Mouse (Mus musculus): Measurements from ENCODE around the gene Hipk3. TPM values are rescaled to one million over a fixed set of nuclear protein-coding genes. Genes with fewer than 3 reads are reported as not detected.

Gene Hipk3
- total and polyA plus RNA-seq, 3 experiments = 12.2 to 69.2 (median 49.7) TPM

GRCm38 (mm10) chr2:104389231-104389630 lies 105.0 kb downstream of the Hipk3 start:
- ATAC-seq (ENCODE audit: extremely low read depth, insufficient number of reproducible peaks, low FRiP score, poor library complexity, severe bottlenecking) = no peak
- TF ChIP-seq TAL1 (conservative IDR thresholded peaks at IDR 0.05; ENCODE audit: low read depth, low read length) (no peak), GATA1 (IDR thresholded peaks at IDR 0.05; ENCODE audit: borderline replicate concordance, low read length) (no peak), POLR2AphosphoS5 (IDR thresholded peaks at IDR 0.05; ENCODE audit: insufficient replicate concordance, low read depth, low read length) (no peak), GATA2 (IDR thresholded peaks at IDR 0.05; ENCODE audit: borderline replicate concordance, low read depth, low read length) (no peak), CTCF (IDR thresholded peaks at IDR 0.05; ENCODE audit: low read depth, low read length) (no peak)
- H3K4me3 ChIP-seq (ENCODE audit: low read depth, low read length) = no peak overlapping the region
- peaks cover 5% of the 10 kb centered on the region for H3K27me3 ChIP-seq (ENCODE audit: insufficient read depth, low read length)
- H3K36me3 ChIP-seq (replicated peaks) = no peaks in the 10 kb centered on the region
- no peak for DNase-seq (ENCODE audit: low spot score)
- H3K9me3 ChIP-seq (replicated peaks) = no peaks in the 10 kb centered on the region
- H3K4me1 ChIP-seq (ENCODE audit: insufficient read depth, low read depth, low read length) = no peaks in the 10 kb centered on the region

- Histone ChIP-seq H3K4me1 (ENCODE audit: insufficient read depth, low read depth, low read length) (no peaks in the 10 kb centered on the region), H3K4me3 (ENCODE audit: low read depth, low read length) (no peak overlapping the region), H3K27me3 (ENCODE audit: insufficient read depth, low read length) (peaks cover 3% of the 10 kb centered on the region; the same call in 1 of the 2 replicates), H3K9me3 (replicated peaks) (no peaks in the 10 kb centered on the region), H3K36me3 (replicated peaks) (no peaks in the 10 kb centered on the region)
- ATAC-seq (ENCODE audit: extremely low read depth, insufficient number of reproducible peaks, low FRiP score, poor library complexity, severe bottlenecking) = no peak
- no peak for TF ChIP-seq GATA2 (IDR thresholded peaks at IDR 0.05; ENCODE audit: borderline replicate concordance, low read depth, low read length)
- TF ChIP-seq POLR2AphosphoS5 (IDR thresholded peaks at IDR 0.05; ENCODE audit: insufficient replicate concordance, low read depth, low read length) = no peak
- no peak for TF ChIP-seq GATA1 (IDR thresholded peaks at IDR 0.05; ENCODE audit: borderline replicate concordance, low read length)
- TF ChIP-seq TAL1 (conservative IDR thresholded peaks at IDR 0.05; ENCODE audit: low read depth, low read length) = no peak
- no peak for TF ChIP-seq CTCF (IDR thresholded peaks at IDR 0.05; ENCODE audit: low read depth, low read length)
- DNase-seq (ENCODE audit: low spot score) = no peak
Measured at GRCm38 (mm10) chr2:104385941-104386340, 108.3 kb downstream of the Hipk3 start.

DNA sequence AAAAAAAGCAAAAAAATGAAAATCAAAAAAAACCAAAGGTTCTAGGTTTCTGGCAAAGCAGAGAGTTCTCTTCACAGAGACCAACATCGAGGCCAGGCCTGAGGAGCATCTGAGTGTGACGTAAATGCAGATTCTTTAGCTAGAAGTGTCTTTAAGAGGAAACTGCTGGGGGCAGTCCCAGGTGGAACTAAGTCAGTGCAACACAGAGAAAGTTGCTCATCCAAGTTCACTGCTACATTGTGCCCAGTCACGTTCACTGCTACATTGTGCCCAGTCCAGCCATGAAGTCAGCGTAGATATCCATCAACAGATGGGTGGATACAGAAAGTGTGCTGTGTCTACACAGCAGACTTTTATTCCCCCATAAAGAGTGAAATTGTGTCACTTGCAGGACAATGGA lies 110.7 kb downstream of the Hipk3 start:
- TF ChIP-seq GATA1 (IDR thresholded peaks at IDR 0.05; ENCODE audit: borderline replicate concordance, low read length) (no peak), GATA2 (IDR thresholded peaks at IDR 0.05; ENCODE audit: borderline replicate concordance, low read depth, low read length) (no peak), TAL1 (conservative IDR thresholded peaks at IDR 0.05; ENCODE audit: low read depth, low read length) (no peak), CTCF (IDR thresholded peaks at IDR 0.05; ENCODE audit: low read depth, low read length) (no peak), POLR2AphosphoS5 (IDR thresholded peaks at IDR 0.05; ENCODE audit: insufficient replicate concordance, low read depth, low read length) (no peak)
- no peaks in the 10 kb centered on the region for H3K9me3 ChIP-seq (replicated peaks)
- no peak for DNase-seq (ENCODE audit: low spot score)
- H3K27me3 ChIP-seq (ENCODE audit: insufficient read depth, low read length) = peaks cover 3% of the 10 kb centered on the region
- H3K4me3 ChIP-seq (ENCODE audit: low read depth, low read length) = no peak overlapping the region
- H3K36me3 ChIP-seq (replicated peaks) = no peaks in the 10 kb centered on the region
- no peak for ATAC-seq (ENCODE audit: extremely low read depth, insufficient number of reproducible peaks, low FRiP score, poor library complexity, severe bottlenecking)
- no peaks in the 10 kb centered on the region for H3K4me1 ChIP-seq (ENCODE audit: insufficient read depth, low read depth, low read length)

- H3K4me3 ChIP-seq (ENCODE audit: low read depth, low read length) = no peak overlapping the region
- DNase-seq (ENCODE audit: low spot score) (no peak), ATAC-seq (ENCODE audit: extremely low read depth, insufficient number of reproducible peaks, low FRiP score, poor library complexity, severe bottlenecking) (no peak)
Measured at GRCm38 (mm10) chr2:104382813-104383212, 111.4 kb downstream of the Hipk3 start.

DNA sequence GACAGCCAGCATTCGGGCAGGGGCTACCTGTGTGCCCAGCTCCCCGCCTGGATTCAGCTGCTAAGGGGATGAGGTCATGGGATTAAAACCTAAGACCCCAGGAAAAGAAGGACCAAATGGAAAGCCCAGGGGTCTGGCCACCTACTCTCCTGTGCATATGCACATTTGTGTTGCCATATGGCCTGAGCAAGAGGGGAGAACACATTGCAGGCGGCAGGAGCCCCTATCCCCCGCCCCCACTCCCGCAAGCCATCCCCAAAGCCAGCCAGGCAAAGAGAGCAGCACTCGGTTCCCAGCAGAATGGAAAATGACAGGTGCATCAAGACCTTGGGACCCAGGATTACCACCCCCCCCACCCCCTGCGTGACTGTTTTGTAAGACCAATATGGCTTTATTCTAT lies 114.9 kb downstream of the Hipk3 start:
- Histone ChIP-seq H3K36me3 (replicated peaks) (no peaks in the 10 kb centered on the region), H3K9me3 (replicated peaks) (no peaks in the 10 kb centered on the region), H3K27me3 (ENCODE audit: insufficient read depth, low read length) (peaks cover 3% of the 10 kb centered on the region), H3K4me3 (ENCODE audit: low read depth, low read length) (no peak overlapping the region), H3K4me1 (ENCODE audit: insufficient read depth, low read depth, low read length) (no peaks in the 10 kb centered on the region)
- no peak for ATAC-seq (ENCODE audit: extremely low read depth, insufficient number of reproducible peaks, low FRiP score, poor library complexity, severe bottlenecking)
- TF ChIP-seq POLR2AphosphoS5 (IDR thresholded peaks at IDR 0.05; ENCODE audit: insufficient replicate concordance, low read depth, low read length) (no peak), GATA2 (IDR thresholded peaks at IDR 0.05; ENCODE audit: borderline replicate concordance, low read depth, low read length) (no peak), CTCF (IDR thresholded peaks at IDR 0.05; ENCODE audit: low read depth, low read length) (no peak), GATA1 (IDR thresholded peaks at IDR 0.05; ENCODE audit: borderline replicate concordance, low read length) (no peak), TAL1 (conservative IDR thresholded peaks at IDR 0.05; ENCODE audit: low read depth, low read length) (no peak)
- no peak for DNase-seq (ENCODE audit: low spot score)

More at GRCm38 (mm10) chr2:104382813-104383212, 111.4 kb downstream of the Hipk3 start:
- TF ChIP-seq GATA1 (IDR thresholded peaks at IDR 0.05; ENCODE audit: borderline replicate concordance, low read length) = no peak
- H3K9me3 ChIP-seq (replicated peaks) = no peaks in the 10 kb centered on the region
- H3K27me3 ChIP-seq (ENCODE audit: insufficient read depth, low read length) = peaks cover 3% of the 10 kb centered on the region
- no peaks in the 10 kb centered on the region for H3K4me1 ChIP-seq (ENCODE audit: insufficient read depth, low read depth, low read length)
- H3K36me3 ChIP-seq (replicated peaks) = no peaks in the 10 kb centered on the region

DNA sequence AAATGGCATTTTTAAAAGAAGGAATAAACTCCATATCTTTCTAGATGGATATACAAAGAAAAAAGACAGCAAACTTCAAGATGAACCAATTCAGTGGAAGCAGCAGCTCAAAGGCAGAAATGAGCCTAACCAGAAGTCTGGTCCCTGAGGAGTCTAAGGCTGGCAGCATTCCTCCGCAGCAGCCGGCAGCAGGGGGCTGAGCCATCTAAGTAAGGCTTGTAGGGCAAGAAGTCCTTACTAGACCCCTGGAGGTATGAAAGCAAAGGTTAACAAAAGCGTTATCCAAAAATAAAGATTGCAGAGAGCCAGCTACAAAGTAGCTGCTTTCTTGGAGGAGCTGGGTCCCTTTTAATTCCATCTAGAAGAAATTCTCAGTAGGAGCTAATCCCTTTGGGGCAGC lies 115.5 kb downstream of the Hipk3 start:
- DNase-seq (ENCODE audit: low spot score) = no peak
- Histone ChIP-seq H3K4me1 (ENCODE audit: insufficient read depth, low read depth, low read length) (no peaks in the 10 kb centered on the region), H3K4me3 (ENCODE audit: low read depth, low read length) (no peak overlapping the region), H3K9me3 (replicated peaks) (no peaks in the 10 kb centered on the region), H3K36me3 (replicated peaks) (no peaks in the 10 kb centered on the region), H3K27me3 (ENCODE audit: insufficient read depth, low read length) (peaks cover 3% of the 10 kb centered on the region)
- TF ChIP-seq TAL1 (conservative IDR thresholded peaks at IDR 0.05; ENCODE audit: low read depth, low read length) = no peak
- TF ChIP-seq GATA1 (IDR thresholded peaks at IDR 0.05; ENCODE audit: borderline replicate concordance, low read length) = no peak
- ATAC-seq (ENCODE audit: extremely low read depth, insufficient number of reproducible peaks, low FRiP score, poor library complexity, severe bottlenecking) = no peak

GRCm38 (mm10) chr2:104377990-104378389 lies 116.3 kb downstream of the Hipk3 start:
- ATAC-seq (ENCODE audit: extremely low read depth, insufficient number of reproducible peaks, low FRiP score, poor library complexity, severe bottlenecking) = no peak
- H3K36me3 ChIP-seq (replicated peaks) = no peaks in the 10 kb centered on the region

More at GRCm38 (mm10) chr2:104377990-104378389, 116.3 kb downstream of the Hipk3 start:
- no peaks in the 10 kb centered on the region; the same call in none of the 2 replicates for H3K27me3 ChIP-seq (ENCODE audit: insufficient read depth, low read length)
- H3K9me3 ChIP-seq (replicated peaks) = no peaks in the 10 kb centered on the region
- no peaks in the 10 kb centered on the region for H3K4me1 ChIP-seq (ENCODE audit: insufficient read depth, low read depth, low read length)
- H3K4me3 ChIP-seq (ENCODE audit: low read depth, low read length) = no peak overlapping the region
- TF ChIP-seq CTCF (IDR thresholded peaks at IDR 0.05; ENCODE audit: low read depth, low read length) = no peak
- TF ChIP-seq POLR2AphosphoS5 (IDR thresholded peaks at IDR 0.05; ENCODE audit: insufficient replicate concordance, low read depth, low read length) = no peak
- no peak for TF ChIP-seq TAL1 (conservative IDR thresholded peaks at IDR 0.05; ENCODE audit: low read depth, low read length)
- TF ChIP-seq GATA1 (IDR thresholded peaks at IDR 0.05; ENCODE audit: borderline replicate concordance, low read length) = no peak
- no peak for TF ChIP-seq GATA2 (IDR thresholded peaks at IDR 0.05; ENCODE audit: borderline replicate concordance, low read depth, low read length)
- no peak for DNase-seq (ENCODE audit: low spot score)

Other genes with a start within 250 kb of the Hipk3 start
- gene D430041D05Rik, start 83.4 kb downstream of the Hipk3 start, total RNA-seq (2014; fragmentation: Nextera tagmentation) = not detected in 2 replicates
- gene D430041D05Rik, start 83.4 kb downstream of the Hipk3 start, total RNA-seq (2017) = 0.12 and 0.22 TPM in 2 replicates
- gene D430041D05Rik, start 83.4 kb downstream of the Hipk3 start, polyA plus RNA-seq (2012) = 0.01 and 0.03 TPM in 2 replicates
- 88.1 and 91.7 TPM in 2 replicates for gene Cstf3, start 96.1 kb upstream of the Hipk3 start, total RNA-seq (2014; fragmentation: Nextera tagmentation)
- gene Cstf3, start 96.1 kb upstream of the Hipk3 start, total RNA-seq (2017) = 30.3 and 30.4 TPM in 2 replicates
- 3.0 and 7.7 TPM in 2 replicates for gene Cstf3, start 96.1 kb upstream of the Hipk3 start, polyA plus RNA-seq (2012)
- gene Tcp11l1, start 217.7 kb upstream of the Hipk3 start, total RNA-seq (2014; fragmentation: Nextera tagmentation) = 15.6 and 17.5 TPM in 2 replicates
- 13.5 and 13.6 TPM in 2 replicates for gene Tcp11l1, start 217.7 kb upstream of the Hipk3 start, total RNA-seq (2017)
- gene Tcp11l1, start 217.7 kb upstream of the Hipk3 start, polyA plus RNA-seq (2012) = 7.2 and 7.8 TPM in 2 replicates
- not detected in 2 replicates for gene Pin1rt1, start 221.9 kb upstream of the Hipk3 start, total RNA-seq (2014; fragmentation: Nextera tagmentation)
- not detected in 2 replicates for gene Pin1rt1, start 221.9 kb upstream of the Hipk3 start, total RNA-seq (2017)
- not detected in 2 replicates for gene Pin1rt1, start 221.9 kb upstream of the Hipk3 start, polyA plus RNA-seq (2012)
- 1.4 and 2.4 TPM in 2 replicates for gene Depdc7, start 248.4 kb upstream of the Hipk3 start, total RNA-seq (2014; fragmentation: Nextera tagmentation)
- 6.7 and 7.0 TPM in 2 replicates for gene Depdc7, start 248.4 kb upstream of the Hipk3 start, total RNA-seq (2017)
- gene Depdc7, start 248.4 kb upstream of the Hipk3 start, polyA plus RNA-seq (2012) = 1.4 and 1.8 TPM in 2 replicates

Measured in G1E (cell line).